Mouse (Mus musculus) liver, embryonic 18 days (tissue): ENCODE measurements around the gene Ecpas. TPM values are rescaled to one million over a fixed set of nuclear protein-coding genes. Genes with fewer than 3 reads are reported as not detected.

ENCODE experiments used
- polyA plus RNA-seq: library from polyadenylated mRNA; depleted of rRNA; stranded (reverse); fragments of >200 nt; gene quantifications from 2 replicates; pipeline ENCODE4 v1.2.3, GENCODE M21; 2012; rRNA removed

Ecpas gene
- polyA plus RNA-seq, result 8.6 TPM in 2 replicates

GRCm38 (mm10) chr4:58912629-58913335 is at the start of gene Ecpas:
Ecpas (minus strand) TSS chr4:58912749.

GRCm38 (mm10) chr4:58943420-58944205 is 31.1 kb upstream of the Ecpas start, which contains the start of gene Zkscan16:
Zkscan16 (plus strand) TSS chr4:58943628.

DNA sequence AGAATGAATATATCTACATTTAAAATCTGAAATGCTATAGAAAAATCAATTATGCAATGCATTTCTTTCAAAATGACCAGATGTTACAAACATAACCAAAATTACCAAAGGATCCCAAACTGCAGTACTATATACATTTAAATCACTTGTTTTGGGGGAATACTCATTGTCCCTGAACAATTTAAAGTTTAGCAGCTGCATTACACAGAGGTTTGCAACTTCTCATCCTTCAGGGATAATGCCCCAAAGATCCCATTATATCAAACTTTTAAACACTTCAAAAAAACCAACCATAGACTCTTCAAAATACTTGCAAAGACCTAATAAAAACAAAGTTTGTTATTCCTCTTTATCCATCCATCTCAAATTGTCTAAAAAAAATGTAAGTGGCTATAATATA is 124.9 kb downstream of the Ecpas start, which contains the start of gene Olfr267:
Gene Olfr267 (minus strand): TSS at position 101 of the 400 bp plus-strand sequence.

Other genes starting within 250 kb of the Ecpas start
- gene Olfr267, start 125.0 kb downstream of the Ecpas start, polyA plus RNA-seq, result 0.03 TPM in 1 of 2 replicates, not detected in the other
- gene Zkscan16, start 30.9 kb upstream of the Ecpas start, polyA plus RNA-seq, result 0.07 and 0.13 TPM in 2 replicates
- 6.6 and 7.4 TPM in 2 replicates for gene Ptgr1, start 74.4 kb upstream of the Ecpas start, polyA plus RNA-seq
- 3.5 and 3.6 TPM in 2 replicates for gene Dnajc25, start 82.3 kb upstream of the Ecpas start, polyA plus RNA-seq
- not detected in 2 replicates for gene Gm20503, start 90.5 kb upstream of the Ecpas start, polyA plus RNA-seq
- 10.5 and 11.0 TPM in 2 replicates for gene Gng10, start 122.3 kb upstream of the Ecpas start, polyA plus RNA-seq
- gene AI481877, start 226.2 kb upstream of the Ecpas start, polyA plus RNA-seq, result not detected in 2 replicates